Mouse (Mus musculus) gastrocnemius, postnatal 36 days (tissue): ENCODE results near the gene Rcan2. TPM values are rescaled to one million over a fixed set of nuclear protein-coding genes. Genes with fewer than 3 reads are reported as not detected.

Experiments
- DNase-seq, 2 experiments: peaks; one replicate each; pipeline ENCODE4 v3.0.0; 2022
- intact Hi-C: fragments of 180-260 bp; cut with DNase I; formaldehyde crosslinking; loops from one replicate; pipeline ENCODE4 v1.15.1; 2025
- total RNA-seq, 2 experiments: library from RNA; stranded (reverse); gene quantifications; 2 replicates each; pipeline ENCODE4 v1.2.3; 2021

Rcan2 gene
- total RNA-seq, 2 experiments from 2014 or later = 45.3 to 46.6 TPM

- intact Hi-C loops = no loop called here
- DNase-seq = no peak
Observed at GRCm38 (mm10) chr17:44004401-44004800, 203.2 kb downstream of the Rcan2 start.

GRCm38 (mm10) chr17:44007411-44007810 is 206.3 kb downstream of the Rcan2 start:
- DNase-seq = no peak
- intact Hi-C loops = no loop called here

- no peak for DNase-seq
- intact Hi-C loops = no loop called here
Observed at GRCm38 (mm10) chr17:44011917-44012316, 210.8 kb downstream of the Rcan2 start.

GRCm38 (mm10) chr17:44013756-44014510 is 212.8 kb downstream of the Rcan2 start:
- DNase-seq = no peak
- intact Hi-C loops = no loop called here

- intact Hi-C loops = no loop called here
- DNase-seq = no peak
Observed at GRCm38 (mm10) chr17:44016314-44016713, 215.2 kb downstream of the Rcan2 start.

- no peak for DNase-seq
- intact Hi-C loops = no loop called here
Observed at GRCm38 (mm10) chr17:44020707-44021220, 219.6 kb downstream of the Rcan2 start.

GRCm38 (mm10) chr17:44023842-44024241 is 222.7 kb downstream of the Rcan2 start:
- DNase-seq = no peak

GRCm38 (mm10) chr17:44025011-44025410 is 223.9 kb downstream of the Rcan2 start:
- no peak for DNase-seq
- intact Hi-C loops = no loop called here

More at GRCm38 (mm10) chr17:44023842-44024241, 222.7 kb downstream of the Rcan2 start:
- intact Hi-C loops = no loop called here

GRCm38 (mm10) chr17:44025935-44026334 is 224.8 kb downstream of the Rcan2 start:
- intact Hi-C loops = no loop called here

GRCm38 (mm10) chr17:44026378-44026777 is 225.2 kb downstream of the Rcan2 start:
- DNase-seq = no peak
- intact Hi-C loops = no loop called here

More at GRCm38 (mm10) chr17:44025935-44026334, 224.8 kb downstream of the Rcan2 start:
- no peak for DNase-seq

- DNase-seq = no peak
- intact Hi-C loops = no loop called here
Observed at GRCm38 (mm10) chr17:44026786-44027185, 225.6 kb downstream of the Rcan2 start.

GRCm38 (mm10) chr17:44027311-44027710 is 226.2 kb downstream of the Rcan2 start:
- intact Hi-C loops = no loop called here
- DNase-seq = no peak

GRCm38 (mm10) chr17:44029616-44030015 is 228.5 kb downstream of the Rcan2 start:
- DNase-seq = no peak
- intact Hi-C loops = no loop called here

- peak in 1 of 2 experiments; percentile 17 for DNase-seq
- intact Hi-C loops = no loop called here
Observed at GRCm38 (mm10) chr17:44030776-44031587, 229.8 kb downstream of the Rcan2 start.

- intact Hi-C loops = loop anchor here (5.0 kb wide), 1 partner anchor 333 kb away; no protein-coding TSS in a partner anchor
- DNase-seq = no peak
Observed at GRCm38 (mm10) chr17:44035005-44035404, 233.9 kb downstream of the Rcan2 start.

GRCm38 (mm10) chr17:44038656-44039055 is 237.5 kb downstream of the Rcan2 start:
- intact Hi-C loops = loop anchor here (2.0 to 5.0 kb wide), 3 partner anchors 116 to 336 kb away; no protein-coding TSS in a partner anchor
- peak in 1 of 2 experiments; percentile 24 for DNase-seq

- intact Hi-C loops = no loop called here
Observed at GRCm38 (mm10) chr17:44040449-44040848, 239.3 kb downstream of the Rcan2 start.

GRCm38 (mm10) chr17:44042301-44042700 is 241.2 kb downstream of the Rcan2 start:
- intact Hi-C loops = no loop called here
- DNase-seq = no peak

More at GRCm38 (mm10) chr17:44040449-44040848, 239.3 kb downstream of the Rcan2 start:
- DNase-seq = no peak

GRCm38 (mm10) chr17:44042861-44043260 is 241.7 kb downstream of the Rcan2 start:
- DNase-seq = no peak
- intact Hi-C loops = no loop called here

- intact Hi-C loops = no loop called here
- DNase-seq = no peak
Observed at GRCm38 (mm10) chr17:44053427-44053826, 252.3 kb downstream of the Rcan2 start.

GRCm38 (mm10) chr17:44057123-44057522 is 256.0 kb downstream of the Rcan2 start:
- DNase-seq = no peak

More at GRCm38 (mm10) chr17:44057123-44057522, 256.0 kb downstream of the Rcan2 start:
- intact Hi-C loops = no loop called here
